Mouse (Mus musculus) neural tube, embryonic 12.5 days (tissue): Measurements from ENCODE around the gene Setd2. TPM values are rescaled to one million over a fixed set of nuclear protein-coding genes. Genes with fewer than 3 reads are reported as not detected.

Experiments
- ATAC-seq: fragments of 200-750 bp; cut with Nextera tagmentation; 2 replicates; pipeline ENCODE4 v1.8.0; 2017; ENCODE audit warnings: low read depth, mild to moderate bottlenecking, moderate TSS enrichment, moderate library complexity; ENCODE audit not compliant: low FRiP score
- H3K27ac ChIP-seq: fragments of 300-500 bp; sonication (generic); 2 replicates; pipeline ENCODE4 v1.5.1; 2016
- H3K27me3 ChIP-seq: fragments of 300-500 bp; sonication (generic); replicated peaks from 2 replicates; pipeline ENCODE4 v1.6.1; 2016; ENCODE audit warnings: mild to moderate bottlenecking
- H3K36me3 ChIP-seq: fragments of 300-500 bp; sonication (generic); 2 replicates; pipeline ENCODE4 v1.6.1; 2016; ENCODE audit warnings: mild to moderate bottlenecking
- H3K4me1 ChIP-seq: fragments of 300-500 bp; sonication (generic); 2 replicates; pipeline ENCODE4 v1.6.1; 2016
- H3K4me2 ChIP-seq: fragments of 300-500 bp; sonication (generic); replicated peaks from 2 replicates; pipeline ENCODE4 v1.6.1; 2016; ENCODE audit warnings: mild to moderate bottlenecking
- H3K4me3 ChIP-seq: fragments of 300-500 bp; sonication (generic); 2 replicates; pipeline ENCODE4 v1.5.1; 2016
- H3K9ac ChIP-seq: fragments of 300-500 bp; sonication (generic); 2 replicates; pipeline ENCODE4 v1.6.1; 2016; ENCODE audit warnings: mild to moderate bottlenecking
- H3K9me3 ChIP-seq: fragments of 300-500 bp; sonication (generic); 2 replicates; pipeline ENCODE4 v1.6.1; 2016; ENCODE audit warnings: mild to moderate bottlenecking
- WGBS: fragments of 180-500 bp; shearing (Covaris S2); methylation state at CpG from one replicate; pipeline ENCODE4 v1.1.7; 2016; 5-methylcytosine and 5-hydroxymethylcytosine counted together
- polyA plus RNA-seq: library from polyadenylated mRNA; unstranded; fragments of >200 nt; fragmentation: Nextera tagmentation; extraction: Ambion mirVana; gene quantifications from 2 replicates; pipeline ENCODE4 v1.2.1, GENCODE M21; 2016

Gene Setd2
- polyA plus RNA-seq, 1 experiment from 2014 or later: 37.4 TPM

DNA sequence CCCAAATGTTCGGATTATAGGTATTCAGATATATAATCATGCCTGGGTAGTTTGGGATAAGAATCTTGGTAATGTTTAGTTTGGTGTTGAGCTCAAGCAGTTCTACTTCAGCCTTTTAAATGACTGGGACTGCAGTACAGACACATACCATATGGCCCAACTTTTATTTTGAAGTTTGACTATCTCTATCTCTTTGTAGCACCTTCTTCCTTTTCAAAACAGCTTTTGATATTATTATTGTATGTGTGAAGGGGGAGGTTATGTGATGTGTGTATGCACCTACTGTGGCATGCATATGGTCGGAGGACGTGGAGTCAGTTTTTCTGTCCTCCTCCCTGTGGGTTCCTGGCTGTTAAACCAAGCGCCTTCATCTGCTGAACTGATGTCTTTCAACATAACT lies 9.6 kb downstream of the Setd2 start:
- no peak for ATAC-seq
- no peak overlapping the region for H3K4me3 ChIP-seq
- H3K27ac ChIP-seq: no peak overlapping the region
- H3K4me2 ChIP-seq: no peak overlapping the region
- 91% methylated on average over 4 of the region's 4 CpGs for WGBS
- no peaks in the 10 kb centered on the region for H3K36me3 ChIP-seq
- H3K27me3 ChIP-seq: no peaks in the 10 kb centered on the region
- H3K9me3 ChIP-seq: no peaks in the 10 kb centered on the region
- H3K9ac ChIP-seq: no peak overlapping the region
- no peaks in the 10 kb centered on the region for H3K4me1 ChIP-seq

DNA sequence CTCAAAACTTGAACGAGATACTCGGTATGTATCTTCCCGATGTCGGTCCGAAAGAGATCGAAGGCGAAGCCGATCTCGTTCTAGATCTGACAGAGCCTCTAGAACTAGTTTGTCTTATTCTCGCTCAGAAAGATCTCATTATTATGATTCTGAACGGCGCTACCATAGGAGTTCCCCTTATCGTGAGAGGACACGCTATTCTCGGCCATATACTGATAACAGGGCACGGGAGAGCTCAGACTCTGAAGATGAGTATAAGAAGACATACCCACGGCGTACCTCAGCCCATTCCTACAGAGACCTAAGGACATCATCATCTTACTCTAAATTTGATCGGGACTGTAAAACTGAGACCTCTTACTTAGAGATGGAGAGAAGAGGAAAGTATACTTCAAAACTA lies 15.9 kb downstream of the Setd2 start:
- H3K27ac ChIP-seq: no peak overlapping the region
- no peak overlapping the region for H3K4me2 ChIP-seq
- H3K36me3 ChIP-seq: peaks cover 57% of the 10 kb centered on the region
- H3K9me3 ChIP-seq: no peaks in the 10 kb centered on the region
- no peaks in the 10 kb centered on the region for H3K27me3 ChIP-seq
- H3K9ac ChIP-seq: no peak overlapping the region
- no peaks in the 10 kb centered on the region for H3K4me1 ChIP-seq
- WGBS: 97% methylated on average over 19 of the region's 19 CpGs
- no peak for ATAC-seq
- H3K4me3 ChIP-seq: no peak overlapping the region

DNA sequence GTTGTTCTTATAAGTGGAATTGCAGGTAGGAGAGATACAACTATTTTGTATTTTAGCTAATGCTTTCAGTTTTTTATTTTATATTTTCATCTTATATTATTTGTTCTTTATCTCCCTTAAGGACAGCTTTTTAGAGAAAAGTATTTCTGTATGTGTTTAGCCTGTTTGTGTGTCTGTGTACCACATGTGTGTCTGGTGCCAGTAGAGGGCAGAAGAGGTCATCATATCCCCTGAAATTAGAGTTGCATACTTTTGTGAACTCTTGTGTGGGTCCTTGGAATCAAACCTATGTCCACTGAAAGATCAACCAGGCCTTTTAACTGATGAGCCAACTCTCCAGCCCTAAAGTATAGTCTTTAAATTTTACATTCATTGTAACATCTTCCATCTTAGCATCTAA lies 35.9 kb downstream of the Setd2 start:
- Histone ChIP-seq H3K4me1 (no peaks in the 10 kb centered on the region), H3K27me3 (no peaks in the 10 kb centered on the region), H3K27ac (no peak overlapping the region), H3K4me3 (no peak overlapping the region), H3K9ac (no peak overlapping the region), H3K9me3 (no peaks in the 10 kb centered on the region), H3K4me2 (no peak overlapping the region), H3K36me3 (peaks cover 66% of the 10 kb centered on the region)
- ATAC-seq: no peak

DNA sequence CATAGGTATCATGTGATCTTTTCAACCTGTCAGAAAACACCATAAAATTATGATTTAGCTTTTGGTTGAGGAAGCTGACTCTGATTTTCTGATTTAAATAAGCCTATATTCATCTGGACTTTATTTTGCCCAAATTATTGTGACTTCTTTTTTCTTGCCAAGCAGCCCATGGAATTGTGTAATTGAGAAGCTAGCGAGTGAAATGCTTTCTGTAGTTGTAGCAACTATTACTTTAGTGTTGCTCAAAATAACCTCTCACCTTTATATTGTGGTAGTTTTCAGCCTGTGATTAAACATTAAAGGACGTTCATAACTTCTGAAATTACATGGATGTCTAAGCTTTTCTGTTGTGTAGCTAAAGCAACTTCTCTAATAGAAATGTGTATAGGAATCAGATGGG lies 49.8 kb downstream of the Setd2 start:
- no peak overlapping the region for H3K9ac ChIP-seq
- WGBS: 91% methylated on average over 2 of the region's 2 CpGs
- H3K36me3 ChIP-seq: peaks cover 9% of the 10 kb centered on the region; the same call in 1 of the 2 replicates
- no peak overlapping the region for H3K4me3 ChIP-seq
- no peaks in the 10 kb centered on the region for H3K27me3 ChIP-seq
- no peaks in the 10 kb centered on the region for H3K4me1 ChIP-seq
- ATAC-seq: no peak
- no peak overlapping the region for H3K4me2 ChIP-seq
- H3K27ac ChIP-seq: no peak overlapping the region
- H3K9me3 ChIP-seq: no peaks in the 10 kb centered on the region

DNA sequence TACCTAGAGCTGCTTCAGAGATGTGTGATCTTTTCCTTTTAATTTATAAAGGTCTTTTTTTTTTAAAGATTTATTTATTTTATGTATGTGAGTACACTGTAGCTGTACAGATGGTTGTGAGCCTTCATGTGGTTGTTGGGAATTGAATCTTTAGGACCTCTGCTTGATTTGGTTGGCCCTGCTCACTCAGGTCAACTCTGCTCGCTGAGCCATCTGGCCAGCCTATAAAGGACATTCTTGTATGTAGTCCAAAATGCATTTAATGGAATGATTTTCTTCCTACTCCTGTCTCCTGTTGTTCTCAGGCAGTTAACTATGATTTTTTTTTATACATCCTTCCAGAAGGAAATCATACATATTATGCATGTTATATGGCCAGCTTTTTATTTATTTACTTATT lies 51.1 kb downstream of the Setd2 start:
- Histone ChIP-seq H3K4me3 (no peak overlapping the region), H3K4me1 (no peaks in the 10 kb centered on the region), H3K36me3 (peaks cover 9% of the 10 kb centered on the region; the same call in 1 of the 2 replicates), H3K9me3 (no peaks in the 10 kb centered on the region), H3K4me2 (no peak overlapping the region), H3K9ac (no peak overlapping the region), H3K27ac (no peak overlapping the region), H3K27me3 (no peaks in the 10 kb centered on the region)
- no peak for ATAC-seq
- whole genome bisulfite sequencing: 97% methylated on average over 1 of the region's 1 CpGs

DNA sequence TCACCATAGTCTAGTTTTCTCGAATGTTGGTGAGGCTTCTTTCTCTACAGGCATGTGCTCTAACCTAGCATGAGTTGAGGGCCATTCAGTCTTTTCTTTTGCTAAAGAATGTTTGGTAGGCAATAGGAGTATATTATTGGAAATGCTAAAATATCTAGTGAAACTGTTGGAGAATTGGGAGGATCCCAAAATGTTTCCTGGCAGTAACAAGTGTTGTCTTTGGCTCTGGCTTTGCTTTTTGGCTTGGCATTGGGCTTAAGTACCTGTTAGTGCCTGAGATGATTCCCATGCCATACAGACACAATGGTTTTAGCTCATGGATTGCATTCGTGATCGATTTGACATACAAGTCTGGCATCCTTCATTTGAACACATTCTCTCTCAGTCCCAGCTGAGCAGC lies 79.1 kb downstream of the Setd2 start:
- Histone ChIP-seq H3K4me3 (no peak overlapping the region), H3K9me3 (no peaks in the 10 kb centered on the region), H3K27me3 (no peaks in the 10 kb centered on the region), H3K4me1 (no peaks in the 10 kb centered on the region), H3K27ac (no peak overlapping the region), H3K4me2 (no peak overlapping the region), H3K36me3 (peaks cover 30% of the 10 kb centered on the region), H3K9ac (no peak overlapping the region)
- ATAC-seq: no peak
- WGBS: 95% methylated on average over 3 of the region's 3 CpGs

DNA sequence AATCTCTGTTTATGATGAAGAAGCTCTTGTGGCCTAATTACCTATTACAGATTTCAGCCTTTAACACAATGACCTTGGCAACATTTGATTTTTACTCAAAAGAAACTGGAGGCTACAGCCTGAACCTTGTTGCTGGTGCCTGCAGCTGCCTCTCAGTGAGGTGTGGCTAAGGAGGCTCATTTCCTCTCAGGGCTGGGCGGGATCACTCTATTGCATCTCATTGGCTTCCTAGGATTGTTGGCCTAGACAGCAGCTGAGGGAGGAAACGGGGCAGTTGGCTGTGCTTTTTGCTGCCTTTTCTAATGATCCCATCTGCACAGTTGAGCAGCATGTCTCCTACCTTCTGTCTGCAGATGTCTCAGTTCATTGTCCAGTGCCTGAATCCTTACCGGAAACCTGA lies 84.7 kb downstream of the Setd2 start:
- Histone ChIP-seq H3K4me3 (no peak overlapping the region), H3K9me3 (no peaks in the 10 kb centered on the region), H3K4me1 (no peaks in the 10 kb centered on the region), H3K27me3 (no peaks in the 10 kb centered on the region), H3K4me2 (no peak overlapping the region), H3K36me3 (peaks cover 70% of the 10 kb centered on the region), H3K9ac (no peak overlapping the region), H3K27ac (no peak overlapping the region)
- ATAC-seq: no peak
- WGBS: 77% methylated on average over 3 of the region's 3 CpGs

DNA sequence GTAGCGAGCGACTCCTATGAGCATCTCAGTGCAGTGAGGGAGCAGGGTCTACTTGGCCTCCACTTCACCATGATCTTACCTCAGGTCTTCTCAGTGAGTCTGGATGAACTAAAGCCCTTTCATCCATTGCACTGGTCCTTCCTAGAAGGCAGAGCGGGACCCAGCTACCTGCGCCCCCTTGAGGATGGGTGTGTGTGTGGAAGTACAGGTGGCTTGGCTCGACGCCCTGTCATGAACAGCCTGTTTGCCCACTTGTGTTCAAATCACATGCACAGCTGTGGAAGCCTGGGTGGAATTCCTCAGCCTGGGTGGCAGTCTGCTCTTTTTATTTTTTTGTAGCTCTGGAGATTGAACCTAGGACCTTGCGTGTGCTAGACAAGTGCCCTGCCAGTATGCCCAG lies 87.8 kb downstream of the Setd2 start:
- ATAC-seq: no peak
- Histone ChIP-seq H3K4me1 (peaks cover 21% of the 10 kb centered on the region), H3K36me3 (peaks cover 61% of the 10 kb centered on the region), H3K9me3 (no peaks in the 10 kb centered on the region), H3K4me3 (no peak overlapping the region), H3K4me2 (no peak overlapping the region), H3K9ac (no peak overlapping the region), H3K27me3 (no peaks in the 10 kb centered on the region), H3K27ac (no peak overlapping the region)
- WGBS: 92% methylated on average over 7 of the region's 7 CpGs

DNA sequence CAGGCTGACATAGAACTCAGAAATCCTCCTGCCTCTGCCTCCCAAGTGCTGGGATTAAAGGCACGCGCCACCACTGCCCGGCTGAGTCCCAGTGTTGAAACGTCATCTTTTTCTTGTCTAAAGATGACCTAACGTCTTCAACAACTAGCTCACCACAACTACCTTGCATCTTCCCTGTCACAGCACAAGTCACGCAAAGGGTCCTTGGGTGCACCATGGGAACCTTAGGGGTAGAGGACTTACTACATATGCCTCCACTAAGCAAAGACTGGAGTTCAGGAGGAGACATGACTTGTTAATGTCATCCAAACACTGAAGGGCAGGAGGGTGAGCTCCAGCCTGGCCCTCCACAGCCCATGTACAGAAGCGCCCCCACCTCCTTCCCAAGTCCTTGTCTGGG lies 88.3 kb downstream of the Setd2 start:
- H3K4me2 ChIP-seq: no peak overlapping the region
- peaks cover 56% of the 10 kb centered on the region for H3K36me3 ChIP-seq
- no peak for ATAC-seq
- no peaks in the 10 kb centered on the region for H3K27me3 ChIP-seq
- no peak overlapping the region for H3K27ac ChIP-seq
- no peak overlapping the region for H3K4me3 ChIP-seq
- WGBS: 94% methylated on average over 7 of the region's 7 CpGs
- H3K9ac ChIP-seq: no peak overlapping the region
- peaks cover 26% of the 10 kb centered on the region for H3K4me1 ChIP-seq
- H3K9me3 ChIP-seq: no peaks in the 10 kb centered on the region

DNA sequence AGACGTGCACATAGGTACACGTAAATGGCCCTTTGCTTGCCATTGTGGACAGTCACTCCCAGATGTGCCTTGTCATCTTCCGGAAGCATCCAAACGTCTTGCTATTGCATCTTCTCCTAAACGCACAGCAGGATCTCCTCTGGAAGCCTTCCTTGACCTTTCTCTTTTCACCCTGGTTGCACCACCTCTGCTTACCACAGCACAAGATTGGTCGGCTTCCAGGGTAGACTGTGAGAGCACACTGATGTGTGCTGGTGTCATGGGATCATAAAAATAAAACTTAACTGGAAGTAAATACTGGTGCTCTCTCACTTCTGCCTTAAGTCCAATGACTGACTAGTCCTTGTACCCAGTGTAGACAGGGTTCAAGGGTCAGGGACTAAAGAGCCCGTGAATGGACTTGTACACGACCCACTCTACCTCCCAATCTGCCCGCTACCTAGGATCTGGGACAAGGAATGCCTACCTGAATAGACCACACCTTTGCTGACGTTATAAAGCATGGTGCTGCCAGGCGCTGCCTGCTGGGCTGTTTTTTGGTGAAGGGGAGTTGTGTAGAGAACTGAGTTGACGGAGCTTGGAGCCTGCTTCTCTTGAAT lies 90.3 kb downstream of the Setd2 start:
- Histone ChIP-seq H3K36me3 (peaks cover 41% of the 10 kb centered on the region), H3K9me3 (no peaks in the 10 kb centered on the region), H3K9ac (no peak overlapping the region), H3K4me2 (peak overlapping the region; percentile 97; the same call in 1 of the 2 replicates), H3K4me3 (no peak overlapping the region), H3K27ac (no peak overlapping the region), H3K27me3 (no peaks in the 10 kb centered on the region), H3K4me1 (peaks cover 26% of the 10 kb centered on the region)
- ATAC-seq: no peak
- 86% methylated on average over 12 of the region's 12 CpGs for WGBS

DNA sequence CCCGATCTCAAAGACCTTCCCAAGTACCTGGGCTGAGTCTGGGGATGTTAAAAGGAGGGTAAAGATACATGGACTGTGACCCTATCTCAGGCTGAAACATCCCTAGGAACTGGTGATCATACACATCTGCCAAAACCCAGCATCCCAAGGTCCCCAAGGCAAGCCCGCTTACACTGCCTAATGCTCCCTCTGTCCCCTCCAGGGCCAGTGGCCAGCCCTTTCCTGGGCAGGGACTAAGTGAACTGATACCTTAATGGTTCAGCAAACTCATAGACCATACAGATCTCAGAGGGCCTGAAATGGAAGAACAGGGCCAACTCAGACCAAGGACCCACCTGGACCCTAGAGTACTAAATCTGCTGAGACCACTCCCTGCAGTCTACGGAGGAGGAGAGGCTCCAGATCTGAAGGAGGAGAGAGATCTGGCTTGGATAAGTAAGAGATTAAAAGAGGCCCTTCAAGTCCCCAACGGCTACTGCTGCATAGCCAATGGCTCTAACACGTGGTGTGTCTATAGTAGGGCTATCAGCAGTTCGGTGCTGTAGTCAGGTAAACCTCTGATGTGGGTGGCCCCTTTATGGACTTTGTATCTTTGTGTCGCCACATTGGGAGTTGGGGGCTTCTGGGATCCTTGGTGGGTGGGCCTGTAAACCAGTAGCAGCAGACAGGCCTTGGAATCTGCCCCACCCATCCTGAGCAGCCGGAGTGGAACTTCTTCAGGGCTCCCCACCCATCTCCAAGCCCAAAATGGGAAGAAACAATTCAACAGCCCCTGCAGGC lies 91.2 kb downstream of the Setd2 start:
- H3K9me3 ChIP-seq: no peaks in the 10 kb centered on the region
- peaks cover 26% of the 10 kb centered on the region for H3K4me1 ChIP-seq
- H3K4me2 ChIP-seq: peak overlapping the region; percentile 97
- H3K27me3 ChIP-seq: no peaks in the 10 kb centered on the region
- H3K9ac ChIP-seq: peak overlapping the region; percentile 72
- H3K27ac ChIP-seq: peak overlapping the region; percentile 70
- no peak for ATAC-seq
- H3K4me3 ChIP-seq: peak overlapping the region; percentile 52
- peaks cover 33% of the 10 kb centered on the region for H3K36me3 ChIP-seq
- 39% methylated on average over 8 of the region's 8 CpGs for WGBS

DNA sequence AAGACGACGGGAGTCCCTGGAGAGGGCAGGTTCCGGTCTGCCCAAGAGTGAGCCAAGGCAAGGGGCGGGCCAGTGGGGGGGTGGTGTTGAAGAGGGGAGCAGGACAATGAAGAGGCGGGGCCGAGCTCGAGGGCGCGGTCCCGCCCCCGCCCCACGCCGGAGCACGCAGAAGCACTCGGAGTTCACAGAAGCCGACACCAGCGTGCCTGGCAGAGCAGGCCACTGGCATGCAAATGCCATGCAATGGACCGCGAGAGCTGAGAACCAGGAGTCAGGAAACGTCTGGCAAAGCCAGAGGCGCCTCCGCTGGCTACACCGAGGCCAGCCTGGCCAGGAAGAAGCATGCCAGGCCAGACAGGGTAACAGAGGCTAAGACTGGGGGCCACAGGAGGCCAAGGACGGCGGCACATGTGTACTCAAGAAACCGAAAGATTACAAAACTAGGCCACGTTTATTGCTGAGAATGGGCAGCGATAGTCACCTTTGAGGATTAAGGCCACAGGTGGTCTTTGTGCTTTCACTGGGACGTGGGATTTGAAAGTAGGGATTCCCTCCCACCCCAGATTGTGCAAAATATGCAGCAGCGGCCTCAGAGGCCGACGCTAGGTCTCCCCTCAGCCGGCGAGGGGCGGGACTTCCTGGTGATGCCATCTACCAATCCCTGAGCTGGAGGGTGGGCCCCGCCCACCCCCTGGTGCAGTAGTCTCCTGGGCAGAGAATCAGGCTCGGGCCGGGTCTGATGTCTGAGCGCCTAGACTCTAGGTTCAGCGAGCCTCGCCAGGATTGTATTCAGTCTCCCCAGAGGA lies 92.2 kb downstream of the Setd2 start, which contains the start of gene Nradd:
Gene Nradd (minus strand): TSS at position 92 of the 806 bp plus-strand sequence.
- Histone ChIP-seq H3K9me3 (no peaks in the 10 kb centered on the region), H3K4me2 (peak within 1 kb of the TSS; percentile 97), H3K27me3 (no peaks in the 10 kb centered on the region), H3K36me3 (peaks cover 23% of the 10 kb centered on the region), H3K4me3 (peak within 1 kb of the TSS; percentile 52), H3K27ac (peak within 1 kb of the TSS; percentile 70), H3K9ac (peak within 1 kb of the TSS; percentile 72), H3K4me1 (peaks cover 26% of the 10 kb centered on the region)
- ATAC-seq: peak; percentile 97
- 1% methylated on average over 41 of the region's 41 CpGs for WGBS
